ENCODE assay signal across 24 mouse cellular contexts in the genomic region with DNA sequence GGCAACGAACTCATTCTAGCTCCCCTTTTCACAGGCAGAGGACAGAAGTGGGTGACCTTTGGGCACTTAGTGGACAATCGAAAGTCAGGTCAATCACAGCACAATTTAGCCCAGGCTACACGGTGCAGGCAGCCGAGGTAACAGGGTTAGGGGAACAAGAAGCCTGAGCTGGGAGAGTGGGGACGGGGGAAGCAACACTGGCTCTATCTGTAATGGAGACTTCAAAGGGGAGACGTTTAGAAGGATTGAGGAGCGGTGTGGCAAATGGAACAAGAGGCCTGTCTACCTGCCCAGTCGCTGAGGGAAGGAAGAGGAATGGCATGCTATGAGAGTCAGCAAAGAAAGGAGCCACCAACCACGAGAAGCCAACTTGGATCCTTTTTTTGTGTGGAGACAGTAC. TPM values are rescaled to one million over a fixed set of nuclear protein-coding genes. Genes with fewer than 3 reads are reported as not detected.
A peak's percentile ranks its signal among the peaks of the same experiment; 100 is the strongest.
DNase-seq lines count a peak whose midpoint lies in the region; ATAC-seq and TF ChIP-seq lines count a peak whose summit lies in the region.
"Had no signal": no experiment of that assay in that cellular context is flagged by ENCODE, and none has a peak within 500 bp of the region (broad histone marks: within the 10 kb centered on the region; RNA-seq: fewer than 3 reads in every experiment).

No protein-coding gene starts in this region.

- dilution Hi-C loops in CH12.LX (cut with MboI; ENCODE audit: extremely low pct_ligation_motif_present, extremely low pct_unique_long_range_greater_than_20kb, low sequenced_read_pairs): no loop called here

- no peak for ATAC-seq in forebrain, embryonic 16.5 days
- ATAC-seq in forebrain, embryonic 13.5 days: no peak

- peaks cover 57% of the 10 kb centered on the region for H3K4me1 ChIP-seq in forebrain, embryonic 16.5 days (replicated peaks; ENCODE audit: control insufficient read depth, insufficient read depth, low read length)
- peaks cover 84% of the 10 kb centered on the region for H3K4me1 ChIP-seq in forebrain, embryonic 13.5 days
- H3K4me1 ChIP-seq in heart, embryonic 10.5 days: peaks cover 66% of the 10 kb centered on the region
- H3K4me1 ChIP-seq in CH12.LX (ENCODE audit: control insufficient read depth in 1 of 2, insufficient read depth in 2 of 2): peaks cover 24 to 89% of the 10 kb centered on the region in 2 experiments

- no peak overlapping the region for H3K9ac ChIP-seq in forebrain, embryonic 16.5 days (replicated peaks; ENCODE audit: low read depth, low read length)
- H3K9ac ChIP-seq in forebrain, embryonic 13.5 days: no peak overlapping the region
- H3K9ac ChIP-seq in CH12.LX (ENCODE audit: insufficient read depth, low read depth): no peak overlapping the region
- H3K9ac ChIP-seq: embryonic facial prominence, embryonic 13.5 days; hindbrain, embryonic 15.5 days; limb, embryonic 12.5 days; liver, embryonic 14.5 days; lung, embryonic 15.5 days; midbrain, embryonic 13.5 days; neural tube, embryonic 13.5 days had no signal

- H3K36me3 ChIP-seq in forebrain, embryonic 16.5 days (ENCODE audit: control insufficient read depth, insufficient read depth): no peaks in the 10 kb centered on the region
- peaks cover 3% of the 10 kb centered on the region; the same call in 1 of the 2 replicates for H3K36me3 ChIP-seq in forebrain, embryonic 13.5 days (ENCODE audit: poor library complexity, severe bottlenecking)
- 0 out of 2 replicates have a peak, but pooled peaks cover 3% of the 10 kb centered on the region for H3K36me3 ChIP-seq in heart, embryonic 10.5 days
- peaks cover 10 to 64% of the 10 kb centered on the region in 2 experiments for H3K36me3 ChIP-seq in CH12.LX (replicated peaks in 1 of 2; ENCODE audit: control insufficient read depth in 1 of 2, insufficient read depth in 1 of 2, low read length in 1 of 2)
- H3K36me3 ChIP-seq: embryonic facial prominence, embryonic 13.5 days; hindbrain, embryonic 15.5 days; limb, embryonic 12.5 days; midbrain, embryonic 13.5 days had no signal

- in situ Hi-C loops in CH12.LX (cut with MboI; ENCODE audit: low pct_ligation_motif_present, low pct_unique_long_range_greater_than_20kb, low sequenced_read_pairs): no loop called here

- no peak overlapping the region for H3K4me2 ChIP-seq in forebrain, embryonic 16.5 days (ENCODE audit: low read length)
- H3K4me2 ChIP-seq in forebrain, embryonic 13.5 days: no peak overlapping the region
- 0 out of 2 replicates have a peak overlapping the region, but pooled peaks have one; percentile 33 for H3K4me2 ChIP-seq in CH12.LX (ENCODE audit: insufficient read depth, low read depth, poor library complexity, severe bottlenecking)
- H3K4me2 ChIP-seq: embryonic facial prominence, embryonic 13.5 days; hindbrain, embryonic 15.5 days; limb, embryonic 12.5 days; lung, embryonic 15.5 days; midbrain, embryonic 13.5 days; neural tube, embryonic 13.5 days had no signal

- DNase-seq in heart, embryonic 10.5 days (ENCODE audit: low spot score): no peak
- no peak for DNase-seq in heart, postnatal 10 days
- peak in 1 of 2 experiments; percentile 14 for DNase-seq in left cerebral cortex, adult 2 months (ENCODE audit: extremely low spot score in 1 of 2, low spot score in 2 of 2)
- DNase-seq in left cerebral cortex, adult 8-10 months (ENCODE audit: low spot score in 2 of 2): no peak
- no peak for DNase-seq in CH12.LX (ENCODE audit: extremely low read depth)
- DNase-seq in adrenal gland, postnatal 4 days (ENCODE audit: low spot score in 2 of 2): no peak
- DNase-seq: adrenal gland, postnatal 14 days; cerebellum, adult 11-12 months; cerebellum, adult 9-11 months; gastrocnemius, postnatal 36 days; heart, postnatal 36 days; kidney, adult 2 months; kidney, postnatal 4 days; thymus, postnatal 4 days had no signal

- H3K27me3 ChIP-seq in forebrain, embryonic 16.5 days (replicated peaks; ENCODE audit: control insufficient read depth, insufficient read depth, low read length): no peaks in the 10 kb centered on the region
- no peaks in the 10 kb centered on the region for H3K27me3 ChIP-seq in forebrain, embryonic 13.5 days
- H3K27me3 ChIP-seq in heart, embryonic 10.5 days (ENCODE audit: insufficient read depth, poor library complexity, severe bottlenecking): no peaks in the 10 kb centered on the region
- no peaks in the 10 kb centered on the region for H3K27me3 ChIP-seq in CH12.LX (replicated peaks)
- H3K27me3 ChIP-seq: embryonic facial prominence, embryonic 13.5 days; hindbrain, embryonic 15.5 days; lung, embryonic 15.5 days; midbrain, embryonic 13.5 days; neural tube, embryonic 13.5 days had no signal

- no peak for TF ChIP-seq RAD21 in CH12.LX (IDR thresholded peaks at IDR 0.05; ENCODE audit: low read depth, low read length)

- no peak for TF ChIP-seq POLR2A in CH12.LX (IDR thresholded peaks at IDR 0.05; ENCODE audit: low read depth, low read length)

- no peaks in the 10 kb centered on the region for H3K9me3 ChIP-seq in forebrain, embryonic 16.5 days (ENCODE audit: control insufficient read depth, low read length)
- no peaks in the 10 kb centered on the region for H3K9me3 ChIP-seq in forebrain, embryonic 13.5 days (replicated peaks)
- H3K9me3 ChIP-seq in heart, embryonic 10.5 days: no peaks in the 10 kb centered on the region
- no peaks in the 10 kb centered on the region for H3K9me3 ChIP-seq in CH12.LX (replicated peaks; ENCODE audit: low read length)
- H3K9me3 ChIP-seq: embryonic facial prominence, embryonic 13.5 days; hindbrain, embryonic 15.5 days; limb, embryonic 12.5 days; lung, embryonic 15.5 days; midbrain, embryonic 13.5 days; neural tube, embryonic 13.5 days had no signal

- TF ChIP-seq EP300 in CH12.LX (IDR thresholded peaks at IDR 0.05; ENCODE audit: low read length): no peak

- peak overlapping the region; percentile 29; the same call in 1 of the 2 replicates for H3K27ac ChIP-seq in forebrain, embryonic 16.5 days (ENCODE audit: low read length)
- no peak overlapping the region for H3K27ac ChIP-seq in forebrain, embryonic 13.5 days
- 0 out of 2 replicates have a peak overlapping the region, but pooled peaks have one; percentile 22 for H3K27ac ChIP-seq in heart, embryonic 10.5 days
- H3K27ac ChIP-seq in left cerebral cortex, adult 2 months: peak overlapping the region; percentile 89
- H3K27ac ChIP-seq in CH12.LX (ENCODE audit: insufficient read depth, low read depth): no peak overlapping the region
- H3K27ac ChIP-seq: embryonic facial prominence, embryonic 13.5 days; hindbrain, embryonic 15.5 days; limb, embryonic 12.5 days; liver, embryonic 14.5 days; lung, embryonic 15.5 days; macrophage; midbrain, embryonic 13.5 days; neural tube, embryonic 13.5 days had no signal

- no peak overlapping the region for H3K4me3 ChIP-seq in forebrain, embryonic 16.5 days (replicated peaks; ENCODE audit: low read length)
- no peak overlapping the region for H3K4me3 ChIP-seq in forebrain, embryonic 13.5 days
- no peak overlapping the region for H3K4me3 ChIP-seq in heart, embryonic 10.5 days
- no peak overlapping the region for H3K4me3 ChIP-seq in left cerebral cortex, adult 2 months
- no peak overlapping the region for H3K4me3 ChIP-seq in CH12.LX (replicated peaks in 1 of 3; ENCODE audit: low read depth in 2 of 3, low read length in 2 of 3, poor library complexity in 1 of 3)
- H3K4me3 ChIP-seq: embryonic facial prominence, embryonic 13.5 days; hindbrain, embryonic 15.5 days; limb, embryonic 12.5 days; lung, embryonic 15.5 days; midbrain, embryonic 13.5 days; neural tube, embryonic 13.5 days had no signal

- WGBS in forebrain, embryonic 16.5 days: 76% methylated on average over 9 of the region's 9 CpGs
- 75% methylated on average over 9 of the region's 9 CpGs for WGBS in forebrain, embryonic 13.5 days
- WGBS in heart, embryonic 10.5 days: 67% methylated on average over 9 of the region's 9 CpGs

- no peak for TF ChIP-seq CTCF in left cerebral cortex, adult 2 months (IDR thresholded peaks at IDR 0.05)
- no peak for TF ChIP-seq CTCF in CH12.LX (conservative IDR thresholded peaks at IDR 0.05 in 1 of 2, IDR thresholded peaks at IDR 0.05 in 1 of 2; ENCODE audit: low read depth in 2 of 2, low read length in 2 of 2)

- peaks cover 66% of the 10 kb centered on the region for H3K79me2 ChIP-seq in CH12.LX (replicated peaks; ENCODE audit: control insufficient read depth, extremely low read depth, insufficient read depth, poor library complexity, severe bottlenecking)

- intact Hi-C loops in heart, postnatal 10 days (cut with DNase I): no loop called here
- intact Hi-C loops in left cerebral cortex, adult 2 months (cut with DNase I): no loop called here

TF ChIP-seq in CH12.LX, 34 proteins besides CTCF, POLR2A, EP300 and RAD21 (continues in another document):
- TF ChIP-seq KAT2A (IDR thresholded peaks at IDR 0.05; ENCODE audit: insufficient replicate concordance, low read length) (no peak), JUN (IDR thresholded peaks at IDR 0.05; ENCODE audit: insufficient read depth, low read depth, low read length) (no peak), NRF1 (IDR thresholded peaks at IDR 0.05; ENCODE audit: low read depth, low read length) (no peak), TBP (conservative IDR thresholded peaks at IDR 0.05; ENCODE audit: low read depth, low read length) (no peak), GABPA (IDR thresholded peaks at IDR 0.05; ENCODE audit: insufficient replicate concordance, low read depth, low read length) (no peak), RCOR1 (conservative IDR thresholded peaks at IDR 0.05; ENCODE audit: low read depth, low read length) (no peak), SIN3A (IDR thresholded peaks at IDR 0.05; ENCODE audit: low read length) (no peak), MEF2A (IDR thresholded peaks at IDR 0.05; ENCODE audit: borderline replicate concordance, low read depth, low read length) (no peak), USF1 (IDR thresholded peaks at IDR 0.05; ENCODE audit: low read depth, low read length) (no peak), MAZ (IDR thresholded peaks at IDR 0.05; ENCODE audit: low read depth, low read length) (no peak), ETS1 (conservative IDR thresholded peaks at IDR 0.05; ENCODE audit: low read depth, low read length) (no peak), MAX (IDR thresholded peaks at IDR 0.05; ENCODE audit: low read length) (no peak), HCFC1 (IDR thresholded peaks at IDR 0.05; ENCODE audit: low read depth, low read length) (no peak), CHD2 (IDR thresholded peaks at IDR 0.05; ENCODE audit: low read length) (no peak)

RNA-seq across cellular contexts. Expression of a gene that starts 57.0 kb away (rescaled TPM):
- 120 and 151 TPM in 2 replicates for polyA plus RNA-seq in forebrain, embryonic 16.5 days (2015; fragmentation: Nextera tagmentation; extraction: Ambion mirVana)
- 74.7 and 85.4 TPM in 2 replicates for polyA plus RNA-seq in forebrain, embryonic 13.5 days (2015; fragmentation: Nextera tagmentation; extraction: Ambion mirVana)
- polyA plus RNA-seq in heart, embryonic 10.5 days (2016; fragmentation: Nextera tagmentation; extraction: Ambion mirVana): 22.8 and 25.1 TPM in 2 replicates
- 10 to 100 TPM; 62.7 to 77.7 TPM for total RNA-seq in heart, postnatal 10 days (2021)
- total RNA-seq in left cerebral cortex, adult 2 months (2021): 100 to 1,000 TPM; 156 to 181 TPM
- 100 to 1,000 TPM; 162 to 184 (median 166) TPM for total RNA-seq in left cerebral cortex, adult 8-10 months (2022)
- total RNA-seq in CH12.LX (2012; rRNA removed): 20.6 and 25.8 TPM in 2 replicates
- 12.9 and 13.2 TPM in 2 replicates for total RNA-seq in CH12.LX (2014; rRNA removed)
- 20.8 and 21.1 TPM in 2 replicates for polyA plus RNA-seq in CH12.LX (2012; ENCODE audit: insufficient read length, low read depth)
- total RNA-seq in adrenal gland, postnatal 4 days (2021): 100 to 1,000 TPM; 169 to 173 TPM

Comparison
In these comparisons a context has a peak if more than half of its experiments do, and no peak if none do; other contexts are left out.
1. H3K27ac ChIP-seq: peak in forebrain, embryonic 16.5 days (single experiment), heart, embryonic 10.5 days (single experiment) and left cerebral cortex, adult 2 months (single experiment); none in forebrain, embryonic 13.5 days (single experiment) and CH12.LX (single experiment).